Mouse (Mus musculus): Measurements from ENCODE around the gene Spty2d1. TPM values are rescaled to one million over a fixed set of nuclear protein-coding genes. Genes with fewer than 3 reads are reported as not detected.

Gene Spty2d1
- total RNA-seq, 2 experiments from 2014 or later: 11.9 to 13.6 TPM

Other genes starting within 250 kb of the Spty2d1 start
- 13.0 and 16.5 TPM in 2 replicates for gene Hps5, start 212.3 kb downstream of the Spty2d1 start, total RNA-seq (2015; ENCODE audit: low replicate concordance)
- gene Hps5, start 212.3 kb downstream of the Spty2d1 start, total RNA-seq (2017; ENCODE audit: low replicate concordance): 4.7 and 10.7 TPM in 2 replicates
- gene Gtf2h1, start 212.3 kb downstream of the Spty2d1 start, total RNA-seq (2015; ENCODE audit: low replicate concordance): 11.3 and 21.3 TPM in 2 replicates
- gene Gtf2h1, start 212.3 kb downstream of the Spty2d1 start, total RNA-seq (2017; ENCODE audit: low replicate concordance): 15.8 and 19.5 TPM in 2 replicates
- gene Ldha, start 166.9 kb downstream of the Spty2d1 start, total RNA-seq (2015; ENCODE audit: low replicate concordance): 108 and 109 TPM in 2 replicates
- gene Ldha, start 166.9 kb downstream of the Spty2d1 start, total RNA-seq (2017; ENCODE audit: low replicate concordance): 53.0 and 92.1 TPM in 2 replicates
- gene Ldhc, start 147.2 kb downstream of the Spty2d1 start, total RNA-seq (2015; ENCODE audit: low replicate concordance): 3.8 TPM in 1 of 2 replicates, not detected in the other
- 0.56 TPM in 1 of 2 replicates, not detected in the other for gene Ldhc, start 147.2 kb downstream of the Spty2d1 start, total RNA-seq (2017; ENCODE audit: low replicate concordance)
- 36.6 and 56.5 TPM in 2 replicates for gene Tsg101, start 88.4 kb downstream of the Spty2d1 start, total RNA-seq (2015; ENCODE audit: low replicate concordance)
- gene Tsg101, start 88.4 kb downstream of the Spty2d1 start, total RNA-seq (2017; ENCODE audit: low replicate concordance): 19.3 and 26.5 TPM in 2 replicates
- gene Uevld, start 49.9 kb downstream of the Spty2d1 start, total RNA-seq (2015; ENCODE audit: low replicate concordance): 6.5 and 16.7 TPM in 2 replicates
- 3.9 and 5.9 TPM in 2 replicates for gene Uevld, start 49.9 kb downstream of the Spty2d1 start, total RNA-seq (2017; ENCODE audit: low replicate concordance)
- not detected in 2 replicates for gene Gm9999, start 24.8 kb downstream of the Spty2d1 start, total RNA-seq (2015; ENCODE audit: low replicate concordance)
- not detected in 2 replicates for gene Gm9999, start 24.8 kb downstream of the Spty2d1 start, total RNA-seq (2017; ENCODE audit: low replicate concordance)
- gene Tmem86a, start 42.2 kb upstream of the Spty2d1 start, total RNA-seq (2015; ENCODE audit: low replicate concordance): 3.3 and 10.0 TPM in 2 replicates
- gene Tmem86a, start 42.2 kb upstream of the Spty2d1 start, total RNA-seq (2017; ENCODE audit: low replicate concordance): 2.9 and 3.5 TPM in 2 replicates
- gene Ptpn5, start 125.3 kb upstream of the Spty2d1 start, total RNA-seq (2015; ENCODE audit: low replicate concordance): not detected in 2 replicates
- gene Ptpn5, start 125.3 kb upstream of the Spty2d1 start, total RNA-seq (2017; ENCODE audit: low replicate concordance): not detected in 2 replicates
- not detected in 2 replicates for gene Mrgpra6, start 196.5 kb upstream of the Spty2d1 start, total RNA-seq (2015; ENCODE audit: low replicate concordance)
- not detected in 2 replicates for gene Mrgpra6, start 196.5 kb upstream of the Spty2d1 start, total RNA-seq (2017; ENCODE audit: low replicate concordance)
- not detected in 2 replicates for gene Mrgpra9, start 244.4 kb upstream of the Spty2d1 start, total RNA-seq (2015; ENCODE audit: low replicate concordance)
- not detected in 2 replicates for gene Mrgpra9, start 244.4 kb upstream of the Spty2d1 start, total RNA-seq (2017; ENCODE audit: low replicate concordance)